Mouse (Mus musculus) myocyte (in vitro differentiated cells): ENCODE data around the gene Gm45808.

Experiments
- CEBPB ChIP-seq: IDR thresholded peaks from 2 replicates; pipeline ENCODE4 v1.6.1; 2011; ENCODE audit warnings: mild to moderate bottlenecking, moderate library complexity; ENCODE audit not compliant: poor library complexity, insufficient read depth, severe bottlenecking
- E2F4 ChIP-seq: IDR thresholded peaks from one replicate; pipeline ENCODE4 v1.6.1; 2011; ENCODE audit warnings: mild to moderate bottlenecking, control low read depth, moderate library complexity; ENCODE audit not compliant: insufficient read depth
- MAX ChIP-seq: IDR thresholded peaks from one replicate; pipeline ENCODE4 v1.6.1; 2011; ENCODE audit warnings: low read depth, mild to moderate bottlenecking, control low read depth
- MYOD1 ChIP-seq, 3 experiments: IDR thresholded peaks; one replicate each; pipeline ENCODE4 v1.6.1; 2011; ENCODE audit warnings: control low read depth in 2 of 3, low read depth in 2 of 3, mild to moderate bottlenecking in 2 of 3, moderate library complexity in 1 of 3; ENCODE audit not compliant: insufficient read length in 2 of 3, control insufficient read depth in 1 of 3
- MYOG ChIP-seq, 3 experiments: IDR thresholded peaks; one replicate each; pipeline ENCODE4 v1.6.1; 2011; ENCODE audit warnings: control low read depth in 2 of 3, low read depth in 2 of 3, mild to moderate bottlenecking in 2 of 3; ENCODE audit not compliant: insufficient read length in 2 of 3, control insufficient read depth in 1 of 3, insufficient read depth in 1 of 3
- POLR2A ChIP-seq: IDR thresholded peaks from one replicate; pipeline ENCODE4 v1.6.1; 2011; ENCODE audit warnings: low read depth, mild to moderate bottlenecking, control low read depth, moderate library complexity; ENCODE audit not compliant: insufficient read length
- POLR2AphosphoS2 ChIP-seq: IDR thresholded peaks from one replicate; pipeline ENCODE4 v1.6.1; 2011; ENCODE audit warnings: low read depth, control low read depth; ENCODE audit not compliant: insufficient read length
- TCF12 ChIP-seq: IDR thresholded peaks from one replicate; pipeline ENCODE4 v1.6.1; 2011; ENCODE audit warnings: mild to moderate bottlenecking, control low read depth; ENCODE audit not compliant: poor library complexity, insufficient read depth, severe bottlenecking
- USF1 ChIP-seq: IDR thresholded peaks from one replicate; pipeline ENCODE4 v1.6.1; 2011; ENCODE audit warnings: low read depth, mild to moderate bottlenecking, control low read depth, moderate library complexity

GRCm38 (mm10) chr7:45421194-45421593 is 65.4 kb downstream of the Gm45808 start:
- TF ChIP-seq USF1 (no peak), POLR2A (no peak), MYOG (IDR thresholded peaks at IDR 0.05; ENCODE audit: control insufficient read depth in 1 of 3, insufficient read depth in 1 of 3, insufficient read length in 2 of 3, low read depth in 2 of 3) (no peak), POLR2AphosphoS2 (no peak), CEBPB (no peak), MAX (no peak), TCF12 (no peak), E2F4 (no peak), MYOD1 (IDR thresholded peaks at IDR 0.05; ENCODE audit: control insufficient read depth in 1 of 3, insufficient read length in 2 of 3, low read depth in 2 of 3) (no peak)
